Mouse (Mus musculus) G1E (cell line): ENCODE data around the gene Rmdn3.

ENCODE experiments used
- CTCF ChIP-seq: IDR thresholded peaks from 2 replicates; pipeline ENCODE4 v1.5.1; 2012; ENCODE audit warnings: low read depth, low read length, inconsistent platforms, mixed read lengths
- POLR2AphosphoS5 ChIP-seq: IDR thresholded peaks from 2 replicates; pipeline ENCODE4 v1.6.1; 2012; ENCODE audit warnings: low read depth, low read length, inconsistent platforms; ENCODE audit not compliant: insufficient replicate concordance
- TAL1 ChIP-seq: conservative IDR thresholded peaks from 2 replicates; pipeline ENCODE4 v1.6.1; 2012; ENCODE audit warnings: low read depth, low read length, inconsistent platforms, mixed read lengths

- TF ChIP-seq TAL1 (no peak), CTCF (no peak), POLR2AphosphoS5 (no peak)
Observed at GRCm38 (mm10) chr2:119198934-119199333, 42.1 kb upstream of the Rmdn3 start.
